Mouse (Mus musculus) hindbrain, embryonic 15.5 days (tissue): ENCODE results near the gene Nell1. TPM values are rescaled to one million over a fixed set of nuclear protein-coding genes. Genes with fewer than 3 reads are reported as not detected.

Experiments
- ATAC-seq: fragments of 200-750 bp; cut with Nextera tagmentation; 2 replicates; pipeline ENCODE4 v1.8.0; 2017; ENCODE audit warnings: low read depth, moderate number of reproducible peaks, moderate TSS enrichment; ENCODE audit not compliant: low FRiP score
- H3K27ac ChIP-seq: fragments of 300-500 bp; sonication (generic); replicated peaks from 2 replicates; pipeline ENCODE4 v1.5.1; 2015; ENCODE audit warnings: mild to moderate bottlenecking, inconsistent platforms
- H3K27me3 ChIP-seq: fragments of 300-500 bp; sonication (generic); 2 replicates; pipeline ENCODE4 v1.6.1; 2015; ENCODE audit warnings: control low read depth, inconsistent platforms
- H3K36me3 ChIP-seq: fragments of 300-500 bp; sonication (generic); 2 replicates; pipeline ENCODE4 v1.6.1; 2015; ENCODE audit warnings: control low read depth, inconsistent platforms
- H3K4me1 ChIP-seq: fragments of 300-500 bp; sonication (generic); replicated peaks from 2 replicates; pipeline ENCODE4 v1.6.1; 2015; ENCODE audit warnings: control low read depth, inconsistent platforms
- H3K4me2 ChIP-seq: fragments of 300-500 bp; sonication (generic); 2 replicates; pipeline ENCODE4 v1.6.1; 2015; ENCODE audit warnings: moderate library complexity, mild to moderate bottlenecking, inconsistent platforms
- H3K4me3 ChIP-seq: fragments of 300-500 bp; sonication (generic); 2 replicates; pipeline ENCODE4 v1.5.1; 2015; ENCODE audit warnings: mild to moderate bottlenecking, inconsistent platforms
- H3K9ac ChIP-seq: fragments of 300-500 bp; sonication (generic); 2 replicates; pipeline ENCODE4 v1.6.1; 2015; ENCODE audit warnings: inconsistent platforms
- H3K9me3 ChIP-seq: fragments of 300-500 bp; sonication (generic); 2 replicates; pipeline ENCODE4 v1.6.1; 2016; ENCODE audit warnings: control low read depth, inconsistent platforms
- WGBS: fragments of 180-500 bp; shearing (Covaris S2); methylation state at CpG from one replicate; pipeline ENCODE4 v1.1.7; 2015; 5-methylcytosine and 5-hydroxymethylcytosine counted together
- polyA plus RNA-seq: library from polyadenylated mRNA; unstranded; fragments of >200 nt; fragmentation: Nextera tagmentation; extraction: Ambion mirVana; gene quantifications from 2 replicates; pipeline ENCODE4 v1.2.1, GENCODE M21; 2015

Nell1 gene
- polyA plus RNA-seq, 1 experiment from 2014 or later = 30.0 TPM

DNA sequence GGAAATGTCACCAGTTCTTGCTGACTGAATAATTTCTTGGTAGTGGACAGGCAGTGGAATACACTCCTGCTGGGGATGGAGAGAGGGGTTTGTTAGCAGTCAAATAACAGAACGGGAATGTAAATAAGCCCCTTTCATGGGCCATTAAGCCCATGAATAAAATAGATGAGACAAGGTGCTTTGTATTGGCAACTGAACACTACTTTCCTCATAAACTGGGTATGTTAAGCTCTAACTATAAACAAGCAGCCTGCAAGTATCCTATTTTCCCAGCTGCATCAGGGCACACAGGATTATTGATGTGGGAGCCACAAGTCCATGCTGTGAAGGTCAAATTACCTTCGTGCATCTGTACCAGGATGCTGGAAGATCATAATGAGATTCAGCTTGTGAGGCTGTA lies 387.4 kb downstream of the Nell1 start:
- Histone ChIP-seq H3K27me3 (no peaks in the 10 kb centered on the region), H3K4me2 (no peak overlapping the region), H3K36me3 (no peaks in the 10 kb centered on the region), H3K9me3 (no peaks in the 10 kb centered on the region), H3K9ac (no peak overlapping the region), H3K27ac (no peak overlapping the region), H3K4me3 (no peak overlapping the region), H3K4me1 (no peaks in the 10 kb centered on the region)
- ATAC-seq = no peak
- WGBS = 12% methylated on average over 2 of the region's 2 CpGs

DNA sequence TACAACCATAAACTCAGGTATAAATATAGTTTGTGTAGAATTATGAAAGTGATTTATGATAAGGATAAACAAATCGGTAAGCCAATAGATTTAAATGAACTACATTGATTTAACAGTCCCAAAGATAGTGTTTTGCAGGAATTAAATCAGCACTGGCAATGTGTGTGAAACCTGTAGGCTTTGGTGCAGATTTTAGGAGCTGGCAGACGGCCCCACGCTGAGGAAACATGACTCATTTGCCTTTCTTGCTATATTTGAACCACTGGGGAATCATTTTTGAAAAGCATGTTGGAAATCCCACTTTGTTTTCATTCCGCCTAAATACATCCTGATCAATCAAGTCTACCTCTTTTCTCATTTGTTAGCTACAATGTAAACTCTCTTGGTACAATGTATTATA lies 400.2 kb downstream of the Nell1 start:
- H3K9ac ChIP-seq = no peak overlapping the region
- no peaks in the 10 kb centered on the region for H3K9me3 ChIP-seq
- no peak overlapping the region for H3K27ac ChIP-seq

GRCm38 (mm10) chr7:50410421-50410820 lies 435.8 kb downstream of the Nell1 start:
- Histone ChIP-seq H3K9ac (no peak overlapping the region), H3K36me3 (no peaks in the 10 kb centered on the region), H3K4me1 (no peaks in the 10 kb centered on the region), H3K27me3 (no peaks in the 10 kb centered on the region), H3K4me3 (no peak overlapping the region), H3K9me3 (no peaks in the 10 kb centered on the region), H3K4me2 (no peak overlapping the region), H3K27ac (no peak overlapping the region)
- ATAC-seq = no peak
- WGBS = 74% methylated on average over 2 of the region's 2 CpGs

More for the DNA sequence above, 400.2 kb downstream of the Nell1 start:
- 81% methylated on average over 4 of the region's 4 CpGs for WGBS
- H3K4me1 ChIP-seq = no peaks in the 10 kb centered on the region
- no peak for ATAC-seq
- H3K4me3 ChIP-seq = no peak overlapping the region
- H3K4me2 ChIP-seq = no peak overlapping the region
- no peaks in the 10 kb centered on the region for H3K36me3 ChIP-seq
- H3K27me3 ChIP-seq = no peaks in the 10 kb centered on the region

DNA sequence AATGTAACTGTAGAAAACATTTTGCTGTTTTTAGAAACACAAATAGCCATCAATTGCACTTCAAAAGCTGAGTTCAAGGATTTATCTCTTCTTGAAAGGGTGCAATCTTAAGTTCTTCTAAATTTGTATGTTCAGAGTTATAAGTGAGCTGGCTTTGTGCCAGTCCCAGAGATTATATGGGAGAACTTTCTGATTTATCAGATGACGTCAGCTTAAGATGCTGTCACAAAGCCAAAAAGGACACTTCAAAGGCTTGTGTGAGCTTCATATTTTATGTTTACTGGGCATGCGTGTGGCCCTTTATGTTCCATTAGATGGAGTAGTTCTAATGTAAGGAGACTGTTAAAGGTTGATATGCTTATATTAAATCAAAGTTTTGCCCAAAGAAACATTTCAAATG lies 445.3 kb downstream of the Nell1 start:
- H3K27me3 ChIP-seq = no peaks in the 10 kb centered on the region
- H3K27ac ChIP-seq = no peak overlapping the region
- H3K4me1 ChIP-seq = no peaks in the 10 kb centered on the region
- WGBS = 78% methylated on average over 2 of the region's 2 CpGs
- no peak overlapping the region for H3K4me3 ChIP-seq
- no peaks in the 10 kb centered on the region for H3K9me3 ChIP-seq
- H3K9ac ChIP-seq = no peak overlapping the region
- no peaks in the 10 kb centered on the region for H3K36me3 ChIP-seq
- no peak for ATAC-seq
- H3K4me2 ChIP-seq = no peak overlapping the region

DNA sequence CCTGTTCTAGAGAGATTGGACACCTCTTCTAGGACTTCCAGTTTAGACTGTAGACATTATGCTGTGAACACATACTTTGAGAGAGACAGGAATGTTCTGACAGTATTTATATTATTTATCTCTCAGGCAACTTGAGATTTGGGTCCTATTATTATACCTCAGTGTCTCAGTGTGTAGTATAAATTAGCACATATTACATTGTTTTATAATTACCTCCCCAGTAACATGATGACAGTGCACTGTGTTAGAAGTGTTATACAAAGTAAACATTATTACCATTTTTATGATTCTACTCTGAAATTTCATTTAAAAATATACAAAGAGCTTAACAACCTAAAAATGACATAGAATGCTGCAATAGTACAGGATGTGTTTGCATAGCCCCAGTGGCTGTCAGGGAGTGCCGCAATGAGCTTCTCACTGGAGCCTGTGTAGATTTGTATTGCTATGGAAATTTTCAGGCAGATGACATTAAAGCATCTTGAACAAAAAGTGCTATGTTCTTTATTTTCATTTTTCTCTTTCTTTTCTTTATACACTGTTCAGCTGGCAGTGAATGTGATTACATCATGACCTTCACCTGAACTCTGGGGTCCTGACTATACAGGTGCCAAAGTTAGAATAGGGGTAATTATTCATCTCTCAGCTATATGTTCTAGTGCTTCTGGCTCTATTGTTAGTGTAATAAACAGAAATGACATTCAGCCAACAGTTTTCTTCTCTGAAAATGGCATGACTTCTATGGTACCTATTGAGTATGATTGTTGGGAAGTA lies 447.9 kb downstream of the Nell1 start:
- no peaks in the 10 kb centered on the region for H3K4me1 ChIP-seq
- no peaks in the 10 kb centered on the region for H3K36me3 ChIP-seq
- H3K9ac ChIP-seq = no peak overlapping the region
- H3K9me3 ChIP-seq = no peaks in the 10 kb centered on the region
- 73% methylated on average over 1 of the region's 1 CpGs for WGBS
- no peak overlapping the region for H3K4me3 ChIP-seq
- no peaks in the 10 kb centered on the region for H3K27me3 ChIP-seq
- no peak overlapping the region for H3K4me2 ChIP-seq
- no peak for ATAC-seq
- H3K27ac ChIP-seq = no peak overlapping the region

DNA sequence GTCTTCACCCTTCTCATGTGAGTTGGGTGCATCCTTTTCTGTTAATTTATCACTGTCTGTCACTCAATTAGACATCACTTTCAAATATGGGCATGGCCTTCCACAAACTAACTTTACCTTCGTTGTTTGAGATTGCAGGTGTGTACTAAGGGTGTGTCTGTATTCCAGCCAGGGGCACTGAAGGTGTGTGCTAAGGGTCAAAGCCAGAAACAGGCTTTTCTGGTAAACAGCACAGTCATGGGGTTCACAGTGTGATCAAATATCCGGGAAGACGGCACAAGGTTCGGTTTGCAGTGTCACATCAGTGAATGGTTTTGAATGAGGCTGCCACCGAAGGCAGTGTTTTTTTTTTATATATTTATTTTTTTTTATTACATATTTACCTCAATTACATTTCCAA lies 455.1 kb downstream of the Nell1 start:
- WGBS = 90% methylated on average over 5 of the region's 5 CpGs

GRCm38 (mm10) chr7:50441237-50441636 lies 466.6 kb downstream of the Nell1 start:
- Histone ChIP-seq H3K4me2 (no peak overlapping the region), H3K4me1 (no peaks in the 10 kb centered on the region), H3K9ac (no peak overlapping the region), H3K4me3 (no peak overlapping the region), H3K27me3 (no peaks in the 10 kb centered on the region), H3K9me3 (no peaks in the 10 kb centered on the region), H3K27ac (no peak overlapping the region), H3K36me3 (no peaks in the 10 kb centered on the region)
- no peak for ATAC-seq

More for the DNA sequence above, 455.1 kb downstream of the Nell1 start:
- Histone ChIP-seq H3K36me3 (no peaks in the 10 kb centered on the region), H3K4me3 (no peak overlapping the region), H3K9ac (no peak overlapping the region), H3K27me3 (no peaks in the 10 kb centered on the region), H3K27ac (no peak overlapping the region), H3K9me3 (no peaks in the 10 kb centered on the region), H3K4me1 (no peaks in the 10 kb centered on the region), H3K4me2 (no peak overlapping the region)
- no peak for ATAC-seq

DNA sequence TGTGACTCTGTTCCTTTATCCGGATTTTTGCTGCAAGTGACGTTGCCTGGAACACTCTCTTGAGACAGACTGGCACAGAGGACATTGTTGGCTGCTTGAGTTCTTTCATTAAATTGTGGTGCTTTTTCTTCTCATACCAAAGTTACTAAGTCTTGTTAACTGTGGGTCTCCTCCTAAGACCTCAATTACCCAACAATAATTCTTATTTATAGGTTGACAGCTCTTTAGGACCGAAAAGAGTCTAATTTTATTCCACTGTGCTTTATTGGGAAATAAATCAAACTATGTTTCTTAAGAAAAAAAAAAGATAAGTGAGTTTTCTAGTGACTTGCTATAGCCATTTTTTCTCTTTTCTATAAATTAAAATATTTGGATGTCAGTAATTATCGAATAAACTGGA lies 472.7 kb downstream of the Nell1 start:
- H3K27ac ChIP-seq = no peak overlapping the region
- no peaks in the 10 kb centered on the region for H3K27me3 ChIP-seq
- H3K4me3 ChIP-seq = no peak overlapping the region
- no peaks in the 10 kb centered on the region for H3K9me3 ChIP-seq
- no peak overlapping the region for H3K9ac ChIP-seq
- H3K4me1 ChIP-seq = no peaks in the 10 kb centered on the region
- 81% methylated on average over 4 of the region's 4 CpGs for WGBS
- no peaks in the 10 kb centered on the region for H3K36me3 ChIP-seq
- ATAC-seq = no peak
- H3K4me2 ChIP-seq = no peak overlapping the region

DNA sequence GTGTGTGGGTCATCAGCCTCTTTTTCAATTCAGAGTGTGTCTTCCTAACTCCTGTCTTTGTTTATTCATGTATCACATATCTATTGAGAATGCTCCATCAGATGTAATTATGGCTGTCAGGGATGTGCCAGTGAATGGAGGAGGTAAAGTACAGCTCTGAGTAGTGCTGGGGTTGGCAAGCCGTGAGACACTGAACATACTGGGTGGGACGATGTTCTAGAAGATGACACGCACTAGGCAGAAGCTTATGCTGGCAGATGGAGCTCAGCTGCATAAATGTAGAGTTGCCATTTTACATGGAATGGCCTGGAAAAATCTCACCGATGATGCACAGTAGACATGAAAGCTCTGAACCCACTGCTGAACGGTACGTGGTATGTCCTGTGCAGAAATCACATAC lies 493.1 kb downstream of the Nell1 start:
- Histone ChIP-seq H3K27me3 (no peaks in the 10 kb centered on the region), H3K4me3 (no peak overlapping the region), H3K27ac (no peak overlapping the region), H3K9ac (no peak overlapping the region), H3K4me2 (no peak overlapping the region), H3K36me3 (no peaks in the 10 kb centered on the region), H3K9me3 (no peaks in the 10 kb centered on the region), H3K4me1 (no peaks in the 10 kb centered on the region)
- no peak for ATAC-seq
- WGBS = 93% methylated on average over 6 of the region's 6 CpGs

GRCm38 (mm10) chr7:50470555-50470954 lies 495.9 kb downstream of the Nell1 start:
- H3K27me3 ChIP-seq = no peaks in the 10 kb centered on the region
- ATAC-seq = no peak

GRCm38 (mm10) chr7:50482011-50482410 lies 507.3 kb downstream of the Nell1 start:
- Histone ChIP-seq H3K36me3 (no peaks in the 10 kb centered on the region), H3K4me1 (no peaks in the 10 kb centered on the region), H3K27ac (no peak overlapping the region), H3K9me3 (no peaks in the 10 kb centered on the region), H3K9ac (no peak overlapping the region), H3K27me3 (no peaks in the 10 kb centered on the region), H3K4me3 (no peak overlapping the region), H3K4me2 (no peak overlapping the region)
- 61% methylated on average over 4 of the region's 4 CpGs for WGBS
- ATAC-seq = no peak

More at GRCm38 (mm10) chr7:50470555-50470954, 495.9 kb downstream of the Nell1 start:
- 72% methylated on average over 3 of the region's 3 CpGs for WGBS
- Histone ChIP-seq H3K36me3 (no peaks in the 10 kb centered on the region), H3K4me3 (no peak overlapping the region), H3K4me2 (no peak overlapping the region), H3K9ac (no peak overlapping the region), H3K9me3 (no peaks in the 10 kb centered on the region), H3K27ac (no peak overlapping the region), H3K4me1 (no peaks in the 10 kb centered on the region)

- no peaks in the 10 kb centered on the region for H3K27me3 ChIP-seq
- no peaks in the 10 kb centered on the region for H3K36me3 ChIP-seq
- H3K4me1 ChIP-seq = no peaks in the 10 kb centered on the region
- no peak for ATAC-seq
- H3K9ac ChIP-seq = no peak overlapping the region
- 33% methylated on average over 1 of the region's 1 CpGs for WGBS
- no peaks in the 10 kb centered on the region for H3K9me3 ChIP-seq
- no peak overlapping the region for H3K4me3 ChIP-seq
- no peak overlapping the region for H3K4me2 ChIP-seq
- no peak overlapping the region for H3K27ac ChIP-seq
These were observed 510.6 kb downstream of the Nell1 start for GRCm38 (mm10) chr7:50485304-50485703.

DNA sequence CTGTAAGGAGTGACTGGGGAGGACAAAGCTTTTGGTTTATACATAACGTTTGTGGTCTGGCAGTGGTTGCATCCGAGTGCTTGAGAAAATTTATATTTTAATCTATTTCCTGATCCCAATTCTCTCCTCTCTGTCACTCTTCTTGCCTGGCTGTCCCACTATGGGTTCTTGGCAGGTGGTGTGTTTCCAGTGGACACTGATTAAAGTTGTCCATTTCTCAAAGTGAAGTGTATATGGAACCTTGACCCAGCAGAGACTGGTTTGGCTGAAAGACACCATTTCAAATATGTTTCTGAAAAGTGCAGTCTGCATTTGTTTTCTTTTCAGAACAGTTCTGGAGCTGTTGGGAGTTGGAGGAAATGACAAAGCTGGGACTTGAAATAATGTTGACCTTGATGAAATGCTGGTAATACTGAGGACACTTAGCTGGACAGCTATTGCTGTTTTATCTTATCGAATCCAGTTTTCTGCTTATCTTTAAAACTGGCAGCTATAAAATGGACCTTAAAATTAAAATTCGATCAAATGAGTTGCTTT lies 512.3 kb downstream of the Nell1 start:
- WGBS = 89% methylated on average over 4 of the region's 4 CpGs
- Histone ChIP-seq H3K27ac (no peak overlapping the region), H3K36me3 (no peaks in the 10 kb centered on the region), H3K9ac (no peak overlapping the region), H3K9me3 (no peaks in the 10 kb centered on the region), H3K4me1 (no peaks in the 10 kb centered on the region), H3K4me3 (no peak overlapping the region), H3K4me2 (no peak overlapping the region), H3K27me3 (no peaks in the 10 kb centered on the region)
- no peak for ATAC-seq
